Mouse (Mus musculus): ENCODE data around the gene Tmem176a.
"Not testable (repeated sequence)": the region's sequence is repeated elsewhere in the genome, so short reads cannot be mapped to it uniquely, and the experiment has no call there.

The Tmem176a gene

GRCm38 (mm10) chr6:48842111-48842842 is 1.6 kb downstream of the Tmem176a start:
- peak; percentile 37 to 50 for DNase-seq

GRCm38 (mm10) chr6:48845086-48845485 is 4.4 kb downstream of the Tmem176a start:
- no peak for DNase-seq

- DNase-seq = no peak
Measured at GRCm38 (mm10) chr6:48851820-48852491, 11.2 kb downstream of the Tmem176a start.

GRCm38 (mm10) chr6:48854155-48854554 is 13.4 kb downstream of the Tmem176a start:
- DNase-seq = no peak

GRCm38 (mm10) chr6:48857613-48858302 is 17.0 kb downstream of the Tmem176a start:
- DNase-seq = no peak

GRCm38 (mm10) chr6:48860130-48860815 is 19.6 kb downstream of the Tmem176a start:
- DNase-seq = peak; percentile 64

- no peak for DNase-seq
Measured at GRCm38 (mm10) chr6:48860851-48861250, 20.1 kb downstream of the Tmem176a start.

- DNase-seq = no peak
Measured at GRCm38 (mm10) chr6:48861616-48862280, 21.0 kb downstream of the Tmem176a start.

- DNase-seq = no peak
Measured at GRCm38 (mm10) chr6:48862816-48863215, 22.1 kb downstream of the Tmem176a start.

- no peak for DNase-seq
Measured at GRCm38 (mm10) chr6:48863488-48863887, 22.8 kb downstream of the Tmem176a start.

- DNase-seq = no peak
Measured at GRCm38 (mm10) chr6:48864181-48864580, 23.5 kb downstream of the Tmem176a start.

GRCm38 (mm10) chr6:48864723-48865122 is 24.0 kb downstream of the Tmem176a start:
- DNase-seq = no peak

GRCm38 (mm10) chr6:48865152-48865745 is 24.5 kb downstream of the Tmem176a start:
- DNase-seq = no peak

- DNase-seq = not testable (repeated sequence)
Measured at GRCm38 (mm10) chr6:48866355-48866950, 25.7 kb downstream of the Tmem176a start.

GRCm38 (mm10) chr6:48867158-48867557 is 26.4 kb downstream of the Tmem176a start:
- no peak for DNase-seq

GRCm38 (mm10) chr6:48869774-48870173 is 29.1 kb downstream of the Tmem176a start:
- DNase-seq = no peak

GRCm38 (mm10) chr6:48872596-48872995 is 31.9 kb downstream of the Tmem176a start, which contains the start of gene Aoc1:
Gene Aoc1 (plus strand): TSS chr6:48872896.
- no peak for DNase-seq

- no peak for DNase-seq
Measured at GRCm38 (mm10) chr6:48874576-48874975, 33.9 kb downstream of the Tmem176a start.

GRCm38 (mm10) chr6:48875515-48875914 is 34.8 kb downstream of the Tmem176a start:
- DNase-seq = no peak

- no peak for DNase-seq
Measured at GRCm38 (mm10) chr6:48876510-48877135, 35.9 kb downstream of the Tmem176a start.

- DNase-seq = no peak
Measured at GRCm38 (mm10) chr6:48894203-48894602, 53.5 kb downstream of the Tmem176a start.
